Mouse (Mus musculus) forebrain, embryonic 14.5 days (tissue): Measurements from ENCODE around the gene Rpl9-ps6. TPM values are rescaled to one million over a fixed set of nuclear protein-coding genes. Genes with fewer than 3 reads are reported as not detected.

ENCODE experiments used
- ATAC-seq: fragments of 200-750 bp; cut with Nextera tagmentation; 2 replicates; pipeline ENCODE4 v1.8.0; 2017; ENCODE audit warnings: mild to moderate bottlenecking, moderate library complexity
- DNase-seq: peaks from one replicate; pipeline ENCODE4 v3.0.0-alpha.2; 2015; ENCODE audit warnings: low spot score
- H3K27ac ChIP-seq: fragments of 300-500 bp; sonication (generic); 2 replicates; pipeline ENCODE4 v1.5.1; 2014; ENCODE audit warnings: low read depth, mild to moderate bottlenecking, control low read depth, low read length, moderate library complexity
- H3K27me3 ChIP-seq: fragments of 300-500 bp; sonication (generic); replicated peaks from 2 replicates; pipeline ENCODE4 v1.6.1; 2014; ENCODE audit warnings: low read length, control low read depth, mixed read lengths; ENCODE audit not compliant: control insufficient read depth, insufficient read depth
- H3K36me3 ChIP-seq: fragments of 300-500 bp; sonication (generic); 2 replicates; pipeline ENCODE4 v1.6.1; 2014; ENCODE audit warnings: low read length, control low read depth; ENCODE audit not compliant: control insufficient read depth, insufficient read depth
- H3K4me1 ChIP-seq: fragments of 300-500 bp; sonication (generic); 2 replicates; pipeline ENCODE4 v1.6.1; 2014; ENCODE audit warnings: antibody characterized with exemption, low read length, control low read depth; ENCODE audit not compliant: control insufficient read depth, insufficient read depth
- H3K4me2 ChIP-seq: fragments of 300-500 bp; sonication (generic); 2 replicates; pipeline ENCODE4 v1.6.1; 2014; ENCODE audit warnings: mild to moderate bottlenecking, control low read depth, low read length
- H3K4me3 ChIP-seq: fragments of 300-500 bp; sonication (generic); 2 replicates; pipeline ENCODE4 v1.5.1; 2014; ENCODE audit warnings: low read depth, low read length, control low read depth
- H3K9ac ChIP-seq: fragments of 300-500 bp; sonication (generic); 2 replicates; pipeline ENCODE4 v1.6.1; 2014; ENCODE audit warnings: mild to moderate bottlenecking, low read length, control low read depth, moderate library complexity
- H3K9me3 ChIP-seq: fragments of 300-500 bp; sonication (generic); replicated peaks from 2 replicates; pipeline ENCODE4 v1.6.1; 2016; ENCODE audit warnings: low read length, control low read depth, mixed read lengths; ENCODE audit not compliant: control insufficient read depth
- whole genome bisulfite sequencing: fragments of 180-500 bp; shearing (Covaris S2); extraction: QIAGEN DNeasy Blood & Tissue Kit; methylation state at CpG from one replicate; pipeline ENCODE4 v1.1.7; 2014; 5-methylcytosine and 5-hydroxymethylcytosine counted together
- polyA plus RNA-seq: library from polyadenylated mRNA; unstranded; fragments of >200 nt; fragmentation: Nextera tagmentation; extraction: Ambion mirVana; gene quantifications from 2 replicates; pipeline ENCODE4 v1.2.1, GENCODE M21; 2014

Rpl9-ps6 gene
- polyA plus RNA-seq, 1 experiment from 2014 or later: 96.9 TPM

DNA sequence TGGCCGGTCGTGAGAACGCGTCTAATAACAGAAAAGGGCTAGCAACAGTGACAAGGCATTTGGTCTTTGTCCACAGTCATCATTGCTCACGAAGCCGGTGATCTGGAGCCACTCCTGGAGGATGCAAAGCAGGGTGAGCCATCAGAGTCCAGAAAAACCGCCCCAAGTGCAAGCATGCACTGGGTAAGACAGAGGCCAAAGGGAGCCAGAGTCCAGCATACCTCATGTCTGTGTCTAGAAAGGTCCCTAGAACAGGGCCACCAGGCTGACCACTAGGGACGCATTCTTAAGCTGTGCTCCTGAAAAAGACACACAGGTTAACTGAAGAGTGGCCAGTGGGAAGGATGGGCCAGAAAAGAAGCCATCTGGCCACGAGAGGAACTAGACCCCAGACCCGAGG lies 17.4 kb downstream of the Rpl9-ps6 start:
- Histone ChIP-seq H3K27ac (no peak overlapping the region), H3K36me3 (no peaks in the 10 kb centered on the region), H3K27me3 (no peaks in the 10 kb centered on the region), H3K9ac (no peak overlapping the region), H3K4me1 (no peaks in the 10 kb centered on the region), H3K4me2 (no peak overlapping the region), H3K9me3 (no peaks in the 10 kb centered on the region), H3K4me3 (no peak overlapping the region)
- ATAC-seq: no peak
- DNase-seq: no peak
- WGBS: 93% methylated on average over 10 of the region's 10 CpGs

GRCm38 (mm10) chr19:32441568-32441967 lies 24.8 kb downstream of the Rpl9-ps6 start:
- Histone ChIP-seq H3K27me3 (no peaks in the 10 kb centered on the region), H3K36me3 (no peaks in the 10 kb centered on the region), H3K4me1 (no peaks in the 10 kb centered on the region), H3K9ac (no peak overlapping the region), H3K4me2 (no peak overlapping the region), H3K9me3 (no peaks in the 10 kb centered on the region), H3K4me3 (no peak overlapping the region), H3K27ac (no peak overlapping the region)
- DNase-seq (no peak), ATAC-seq (no peak)
- 95% methylated on average over 9 of the region's 11 CpGs for WGBS

DNA sequence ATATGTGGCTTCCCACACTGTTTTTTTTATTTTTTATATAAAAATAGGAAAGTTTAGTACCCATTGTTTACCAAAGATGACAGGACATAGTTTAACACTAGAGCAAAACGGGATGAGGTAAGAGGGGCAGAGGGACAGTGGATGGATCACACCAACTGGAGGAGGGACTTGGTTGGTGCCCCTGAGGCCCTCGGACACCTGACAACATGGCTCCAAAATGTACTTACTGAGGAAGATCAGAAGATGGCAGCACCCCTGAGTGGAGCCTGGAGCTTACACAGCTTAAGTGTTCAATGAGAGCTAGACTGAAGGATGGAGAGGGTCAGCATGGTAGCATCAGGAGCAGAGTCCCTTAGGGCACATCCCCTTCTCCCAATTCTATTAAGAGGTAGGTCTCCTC lies 27.0 kb downstream of the Rpl9-ps6 start:
- Histone ChIP-seq H3K36me3 (no peaks in the 10 kb centered on the region), H3K27ac (no peak overlapping the region), H3K4me3 (no peak overlapping the region), H3K4me1 (no peaks in the 10 kb centered on the region), H3K27me3 (no peaks in the 10 kb centered on the region), H3K9me3 (no peaks in the 10 kb centered on the region), H3K4me2 (no peak overlapping the region), H3K9ac (no peak overlapping the region)
- WGBS: 89% methylated on average over 2 of the region's 2 CpGs
- no peak for DNase-seq
- no peak for ATAC-seq

GRCm38 (mm10) chr19:32425856-32426255 lies 40.5 kb downstream of the Rpl9-ps6 start:
- WGBS: 83% methylated on average over 3 of the region's 3 CpGs
- Histone ChIP-seq H3K27ac (no peak overlapping the region), H3K4me1 (no peaks in the 10 kb centered on the region), H3K27me3 (no peaks in the 10 kb centered on the region), H3K36me3 (no peaks in the 10 kb centered on the region), H3K4me3 (no peak overlapping the region), H3K9me3 (no peaks in the 10 kb centered on the region), H3K9ac (no peak overlapping the region), H3K4me2 (no peak overlapping the region)
- DNase-seq (no peak), ATAC-seq (no peak)

DNA sequence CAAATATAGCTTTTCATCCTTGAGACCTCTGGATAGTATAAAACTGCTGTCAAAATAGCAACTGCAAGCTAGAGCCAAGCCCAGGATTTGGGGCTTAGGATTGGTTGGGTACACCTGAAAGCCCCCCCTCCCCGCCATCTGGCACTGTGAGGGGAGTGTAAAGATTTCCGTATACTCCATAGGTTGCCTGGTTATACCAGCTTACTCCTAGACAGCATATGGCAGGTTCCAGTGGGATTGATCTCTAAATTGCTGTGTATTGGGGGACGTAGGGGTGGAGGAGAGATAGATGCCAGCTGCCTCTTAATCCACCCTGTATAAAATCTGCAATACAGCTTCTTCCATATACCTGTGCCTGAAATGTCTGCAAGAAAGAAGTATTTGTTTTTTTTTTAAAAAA lies 41.7 kb downstream of the Rpl9-ps6 start:
- Histone ChIP-seq H3K27me3 (no peaks in the 10 kb centered on the region), H3K4me3 (no peak overlapping the region), H3K9me3 (no peaks in the 10 kb centered on the region), H3K4me2 (no peak overlapping the region), H3K9ac (no peak overlapping the region), H3K27ac (no peak overlapping the region), H3K36me3 (no peaks in the 10 kb centered on the region), H3K4me1 (no peaks in the 10 kb centered on the region)
- DNase-seq (no peak), ATAC-seq (no peak)
- 70% methylated on average over 3 of the region's 3 CpGs for WGBS

GRCm38 (mm10) chr19:32419069-32419468 lies 47.3 kb downstream of the Rpl9-ps6 start:
- Histone ChIP-seq H3K4me1 (no peaks in the 10 kb centered on the region), H3K27ac (no peak overlapping the region), H3K36me3 (no peaks in the 10 kb centered on the region), H3K27me3 (no peaks in the 10 kb centered on the region), H3K9ac (no peak overlapping the region), H3K4me2 (no peak overlapping the region), H3K9me3 (no peaks in the 10 kb centered on the region), H3K4me3 (no peak overlapping the region)
- DNase-seq (no peak), ATAC-seq (no peak)
- 74% methylated on average over 3 of the region's 3 CpGs for WGBS

DNA sequence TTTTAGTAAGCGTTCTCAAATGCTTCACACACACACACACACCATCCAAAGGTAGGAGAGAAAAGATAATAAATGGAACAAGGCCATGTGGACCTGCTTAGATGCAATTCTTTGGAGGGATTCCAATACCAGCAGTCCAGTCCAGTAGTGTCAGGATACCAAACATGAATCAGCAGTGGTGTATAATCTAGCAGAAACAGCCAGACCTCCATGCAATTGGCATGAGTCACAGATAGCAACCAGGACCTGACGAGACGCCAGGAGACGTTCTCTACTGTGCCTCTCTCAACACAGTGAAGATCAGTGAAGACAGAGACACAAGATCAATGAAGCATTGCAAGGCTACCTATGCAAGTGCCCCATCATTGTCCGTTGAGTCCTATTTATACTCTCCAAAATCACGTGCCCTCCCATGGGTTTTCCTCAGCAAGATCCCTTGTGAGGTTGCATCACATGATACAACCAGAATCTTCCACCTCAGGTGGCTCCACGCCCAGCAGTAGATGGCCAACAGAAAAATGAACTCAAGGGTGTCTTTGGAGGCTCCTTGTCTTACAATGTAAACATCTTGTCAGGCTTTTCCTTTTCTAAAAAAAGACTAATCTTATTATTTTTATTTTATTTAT lies 49.6 kb downstream of the Rpl9-ps6 start:
- 87% methylated on average over 7 of the region's 7 CpGs for WGBS
- no peak for ATAC-seq

More for the DNA sequence above, 49.6 kb downstream of the Rpl9-ps6 start:
- Histone ChIP-seq H3K36me3 (no peaks in the 10 kb centered on the region), H3K4me2 (no peak overlapping the region), H3K4me3 (no peak overlapping the region), H3K27ac (no peak overlapping the region), H3K9ac (no peak overlapping the region), H3K9me3 (no peaks in the 10 kb centered on the region), H3K27me3 (no peaks in the 10 kb centered on the region), H3K4me1 (no peaks in the 10 kb centered on the region)
- no peak for DNase-seq

Other genes starting within 250 kb of the Rpl9-ps6 start
- gene Sgms1, start 76.9 kb downstream of the Rpl9-ps6 start, polyA plus RNA-seq: 5.9 and 10.1 TPM in 2 replicates
- gene Minpp1, start 19.2 kb upstream of the Rpl9-ps6 start, polyA plus RNA-seq: 37.5 and 49.9 TPM in 2 replicates
- 0.70 and 0.84 TPM in 2 replicates for gene Papss2, start 129.2 kb upstream of the Rpl9-ps6 start, polyA plus RNA-seq